Mouse (Mus musculus) kidney, postnatal 10 days (tissue): ENCODE measurements around the gene Cdk7.
A peak's percentile ranks its signal among the peaks of the same experiment; 100 is the strongest.
"Not testable (repeated sequence)": the region's sequence is repeated elsewhere in the genome, so short reads cannot be mapped to it uniquely, and the experiment has no call there.

Experiments
- DNase-seq: peaks from one replicate; pipeline ENCODE4 v3.0.0; 2021; ENCODE audit warnings: mixed read lengths

Gene Cdk7

DNA sequence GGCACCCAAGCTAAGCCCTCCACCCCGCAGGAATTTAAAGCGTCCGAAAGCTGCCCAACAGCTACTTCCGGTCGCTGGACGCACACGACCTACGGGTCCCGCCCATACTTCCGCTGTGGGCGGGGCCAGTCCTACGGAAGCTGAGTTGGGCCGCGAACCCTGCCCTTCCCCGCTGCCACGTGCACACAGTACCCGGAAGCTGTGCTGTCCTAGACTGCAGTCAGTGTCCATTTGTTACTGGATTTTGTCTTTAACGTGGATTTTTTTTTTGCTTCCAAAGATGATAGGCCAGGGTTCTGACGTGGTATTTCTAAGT is at the start of gene Cdk7:
Gene Cdk7 (minus strand): TSS at position 79 of the 316 bp plus-strand sequence.
- peak; percentile 97 for DNase-seq

DNA sequence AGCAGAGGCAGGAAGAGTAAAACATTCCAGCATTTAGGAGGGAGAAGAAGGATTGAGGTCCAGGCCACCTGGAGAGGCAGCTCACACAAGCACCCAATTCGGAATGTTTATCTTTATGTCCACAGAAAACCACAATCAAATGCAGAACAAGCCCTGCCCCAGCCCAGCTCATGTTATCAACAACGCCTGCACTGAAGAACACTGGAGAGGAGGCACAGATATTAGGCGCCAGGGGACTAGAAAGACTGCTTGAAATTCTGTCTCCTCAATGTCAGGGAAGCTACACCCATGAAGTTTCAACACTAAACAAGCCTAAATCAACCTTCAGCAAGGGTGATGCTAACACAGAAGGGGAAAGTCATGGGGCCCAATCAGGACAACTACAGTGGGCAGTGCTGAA is 46.8 kb upstream of the Cdk7 start:
- no peak for DNase-seq

DNA sequence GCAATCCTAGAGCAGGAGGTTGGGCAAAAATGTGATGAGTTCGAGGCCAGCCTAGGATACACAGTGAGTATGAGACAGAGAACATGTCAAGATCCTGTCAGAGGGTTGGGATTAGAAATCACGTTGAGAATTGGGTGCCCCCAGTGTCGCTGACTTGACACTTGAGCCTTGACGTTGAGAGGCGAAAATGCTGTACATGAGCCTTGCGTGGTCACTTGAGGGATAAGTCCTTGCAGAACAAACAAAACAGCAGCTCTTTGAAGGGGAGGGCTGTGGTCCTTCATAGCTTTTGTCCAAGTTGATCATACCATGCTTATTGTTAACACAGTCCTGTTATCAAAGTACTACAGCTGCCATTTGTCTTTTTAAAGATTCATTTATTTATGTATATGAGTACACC is 46.0 kb upstream of the Cdk7 start:
- no peak for DNase-seq

DNA sequence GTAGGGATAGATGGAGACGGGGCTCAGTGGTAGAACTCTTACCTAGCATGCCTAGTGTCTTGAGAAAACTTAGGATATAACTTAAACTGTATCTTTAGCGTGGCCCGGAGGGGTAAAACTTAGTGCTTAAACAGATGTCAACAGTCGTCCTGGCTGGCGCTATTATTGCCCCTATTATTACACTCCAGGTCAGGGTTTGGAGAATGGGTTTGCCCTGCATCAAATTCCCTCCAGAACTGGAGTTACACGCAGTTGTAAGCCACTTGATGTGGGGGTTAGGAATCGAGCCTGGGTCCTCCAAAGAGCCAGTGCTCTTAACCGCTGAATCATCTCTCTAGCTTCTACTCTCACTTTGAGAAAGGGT is 45.3 kb upstream of the Cdk7 start:
- no peak for DNase-seq

DNA sequence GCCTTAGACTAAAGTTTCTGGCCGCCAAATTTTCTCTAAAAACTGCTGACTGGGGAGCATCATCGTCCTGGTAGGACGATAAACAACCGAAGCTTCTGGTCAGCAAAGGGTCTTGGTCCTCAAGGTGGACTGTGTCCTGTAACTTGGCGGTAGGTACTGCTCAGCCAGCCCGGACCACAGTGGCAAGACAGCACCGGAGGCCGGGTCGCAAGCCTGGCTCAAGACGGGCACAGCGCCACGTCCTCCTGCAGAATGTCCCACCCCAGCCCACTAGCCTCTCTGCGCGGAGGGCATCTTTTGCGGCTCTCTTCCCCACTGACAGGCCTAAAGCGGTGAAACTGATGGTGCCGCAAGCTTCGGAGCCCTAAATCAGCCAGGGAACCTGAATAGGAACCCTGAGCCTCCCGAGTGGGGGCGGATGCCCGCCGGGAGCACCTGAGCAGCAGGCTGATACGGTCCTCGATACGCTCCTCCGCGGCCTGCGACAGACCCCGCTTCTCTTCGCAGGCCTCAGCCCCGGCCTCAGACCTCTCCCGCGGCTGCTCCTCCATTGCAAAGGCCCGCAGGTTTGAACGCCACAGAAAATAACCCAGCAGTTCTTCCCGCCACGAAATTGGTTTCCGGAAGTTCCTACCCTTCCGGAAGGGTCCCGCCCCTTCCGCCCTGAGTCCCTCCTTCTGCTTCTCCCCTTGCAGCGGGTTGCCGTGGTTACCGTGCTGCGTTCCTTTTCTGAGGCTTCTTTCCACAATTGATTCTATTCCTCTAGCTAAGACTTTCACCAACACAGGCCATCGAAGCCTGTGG is 44.7 kb upstream of the Cdk7 start, which contains the start of gene Cenph:
Gene Cenph (minus strand): TSS at position 648 of the 804 bp plus-strand sequence.
- DNase-seq: peak; percentile 92

DNA sequence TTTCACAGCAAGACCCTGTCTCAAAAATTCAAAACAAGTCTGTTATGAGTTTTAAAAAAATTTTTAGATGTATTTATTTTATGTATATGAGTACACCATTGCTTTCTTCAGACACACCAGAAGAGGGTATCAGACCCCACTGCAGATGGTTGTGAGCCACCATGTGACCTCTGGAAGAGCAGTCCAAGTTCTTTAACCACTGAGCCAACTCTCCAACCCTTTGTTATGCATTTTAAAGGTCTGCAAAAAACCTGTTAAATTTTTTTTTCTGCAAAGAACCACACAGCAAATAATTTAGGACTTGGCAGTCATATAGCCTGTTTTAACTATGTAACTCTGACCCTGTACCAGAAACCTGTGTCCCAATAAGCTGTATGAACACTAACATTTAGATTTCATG is 44.0 kb upstream of the Cdk7 start:
- no peak for DNase-seq

DNA sequence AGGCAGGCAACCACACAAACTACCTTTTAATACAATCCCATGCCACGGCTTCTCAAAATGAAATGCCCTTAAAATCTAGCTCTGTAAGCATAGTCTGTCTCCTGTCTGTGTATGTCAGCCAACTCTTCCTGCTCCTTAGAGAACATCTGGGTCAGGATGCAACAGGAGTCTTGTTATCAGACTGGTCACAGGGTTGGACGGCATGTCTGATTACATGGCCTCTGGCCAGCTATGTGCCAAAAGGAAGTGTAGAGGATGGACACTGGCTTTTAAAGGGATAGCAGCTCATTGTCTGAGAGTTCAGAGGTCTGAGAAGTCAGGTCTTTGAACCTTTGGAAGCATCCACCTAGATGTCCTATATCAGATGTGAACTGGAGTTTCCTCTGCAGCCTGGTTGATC is 24.6 kb upstream of the Cdk7 start:
- no peak for DNase-seq

DNA sequence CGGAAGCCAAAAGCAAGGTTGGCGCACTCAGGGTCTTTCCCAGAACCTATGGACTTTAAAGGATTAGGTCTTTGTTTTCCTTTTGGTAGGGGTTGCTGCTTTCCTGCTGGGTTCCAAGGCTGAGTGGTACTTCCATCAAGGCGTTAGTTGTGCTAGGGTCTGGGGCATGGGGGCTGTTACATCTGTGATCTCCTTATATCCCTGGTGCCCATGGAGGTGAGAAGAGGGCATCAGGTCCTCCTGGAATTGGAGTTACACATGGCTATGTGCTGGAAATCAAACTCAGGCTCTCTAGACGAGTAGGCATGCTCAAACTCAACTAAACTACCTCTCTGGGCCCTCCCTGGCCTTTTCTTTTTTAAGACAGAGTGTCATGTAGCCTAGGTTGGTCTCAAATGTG is 23.4 kb upstream of the Cdk7 start:
- no peak for DNase-seq

DNA sequence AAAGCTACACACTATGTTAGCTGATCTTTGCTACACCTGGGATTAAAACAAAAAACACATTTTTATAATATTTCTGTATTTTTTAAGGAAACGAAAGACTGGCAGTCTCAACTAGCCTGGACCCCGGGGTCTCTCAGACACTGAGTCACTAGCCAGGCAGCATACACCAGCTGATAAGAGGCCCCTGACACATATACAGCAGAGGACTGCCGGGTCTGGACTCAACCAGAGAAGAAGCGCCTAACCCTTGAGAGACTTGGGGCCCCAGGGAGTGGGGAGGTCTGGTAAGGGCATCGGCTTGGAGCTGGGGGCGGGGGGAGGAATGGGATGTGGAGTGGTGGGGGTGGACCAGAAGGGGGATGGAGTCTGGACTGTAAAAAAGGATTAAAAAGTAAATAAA is 22.3 kb upstream of the Cdk7 start:
- DNase-seq: no peak

DNA sequence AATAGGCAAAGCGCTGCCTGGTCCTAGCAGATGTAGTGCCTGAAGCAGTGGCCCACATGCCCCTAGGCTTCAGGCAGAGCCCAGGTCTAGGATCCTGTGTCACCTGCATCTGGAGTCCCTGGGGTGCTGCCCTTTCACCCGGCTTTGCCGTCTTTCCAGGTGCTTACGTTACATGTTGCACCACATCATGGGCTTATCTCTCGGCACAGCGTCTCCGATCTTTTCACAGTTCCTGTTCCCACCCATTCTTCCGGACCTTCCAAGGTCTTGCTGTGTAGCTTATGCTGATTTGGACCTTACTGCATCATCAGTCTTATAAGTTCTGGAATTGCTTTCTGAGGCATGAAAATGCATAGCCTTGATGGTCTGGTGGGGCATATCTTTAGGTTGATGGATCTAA is 21.8 kb upstream of the Cdk7 start:
- no peak for DNase-seq

DNA sequence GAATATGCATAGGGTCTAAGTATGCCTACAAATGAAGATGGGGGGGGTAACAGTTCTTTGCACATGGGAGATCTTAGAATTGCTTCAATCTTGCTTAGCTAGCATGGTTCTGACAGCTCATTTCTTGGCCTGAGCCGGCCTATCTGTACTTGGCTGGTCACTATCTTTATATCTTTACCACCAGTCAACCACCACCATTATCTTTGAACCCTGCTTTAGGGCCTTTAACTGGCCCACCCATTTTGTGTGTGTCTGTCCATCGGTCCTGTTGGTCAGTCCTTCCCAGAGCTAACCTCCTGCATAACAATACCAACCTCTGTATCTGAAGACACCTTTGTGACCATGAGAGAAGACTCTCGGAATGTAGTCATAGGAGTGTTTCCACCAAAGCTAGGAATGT is 20.7 kb upstream of the Cdk7 start:
- DNase-seq: no peak

DNA sequence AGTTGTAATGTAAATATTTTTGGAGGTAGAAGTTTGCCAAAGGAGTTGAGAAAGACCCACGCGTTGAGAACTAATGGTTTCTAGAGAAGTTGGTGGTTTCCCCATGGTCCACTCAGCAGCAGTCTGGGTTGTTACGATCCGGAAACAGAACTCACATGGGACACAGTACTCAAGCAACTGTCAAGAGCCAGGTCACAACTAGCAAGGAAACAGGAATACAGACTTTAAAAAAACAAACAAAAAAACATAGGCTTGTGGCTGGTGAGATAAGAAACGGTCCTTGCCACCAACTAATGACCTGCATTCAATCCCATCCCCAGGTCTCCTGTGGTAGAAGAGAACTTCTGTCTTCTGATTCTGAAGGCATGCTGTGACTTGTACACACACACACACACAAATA is 20.1 kb upstream of the Cdk7 start:
- no peak for DNase-seq

DNA sequence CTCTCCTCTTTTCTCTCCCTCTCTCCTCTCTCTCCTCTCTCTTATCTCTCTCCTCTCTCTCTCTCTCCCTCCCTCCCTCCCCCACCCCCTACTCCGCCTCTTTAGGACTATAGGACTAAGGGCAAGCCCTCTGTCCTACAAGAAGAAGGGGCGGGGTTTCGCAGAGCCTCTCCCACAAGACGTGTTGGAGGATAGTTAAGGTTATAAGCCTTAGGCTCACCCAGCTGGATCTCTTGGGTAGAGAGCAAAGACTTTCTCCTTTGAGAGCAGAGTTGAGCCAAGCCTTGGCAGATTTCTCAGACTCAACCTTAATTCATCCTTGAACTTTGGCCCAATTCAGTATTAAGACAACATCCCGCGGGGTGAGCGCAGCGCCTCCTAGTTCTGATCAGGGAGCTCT is 17.9 kb upstream of the Cdk7 start:
- DNase-seq: no peak

DNA sequence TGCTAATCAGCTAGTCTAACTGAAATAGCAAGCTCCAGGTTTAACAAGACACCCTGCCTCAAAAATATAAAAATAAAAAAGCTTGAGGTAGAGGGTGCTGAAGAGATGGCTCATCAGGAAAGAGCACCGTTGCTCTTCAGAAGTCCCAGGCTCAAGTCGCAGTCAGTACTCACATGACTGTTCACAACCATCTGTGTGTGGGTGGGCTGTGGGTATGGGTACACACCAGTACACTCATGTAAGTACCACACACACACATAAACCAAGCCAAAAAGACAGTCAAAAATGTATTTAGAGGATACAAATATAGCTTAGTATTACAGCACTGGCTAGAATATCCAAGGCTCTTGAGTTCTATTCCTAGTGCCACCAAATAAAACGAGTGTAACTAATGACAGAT is 15.4 kb upstream of the Cdk7 start:
- no peak for DNase-seq

DNA sequence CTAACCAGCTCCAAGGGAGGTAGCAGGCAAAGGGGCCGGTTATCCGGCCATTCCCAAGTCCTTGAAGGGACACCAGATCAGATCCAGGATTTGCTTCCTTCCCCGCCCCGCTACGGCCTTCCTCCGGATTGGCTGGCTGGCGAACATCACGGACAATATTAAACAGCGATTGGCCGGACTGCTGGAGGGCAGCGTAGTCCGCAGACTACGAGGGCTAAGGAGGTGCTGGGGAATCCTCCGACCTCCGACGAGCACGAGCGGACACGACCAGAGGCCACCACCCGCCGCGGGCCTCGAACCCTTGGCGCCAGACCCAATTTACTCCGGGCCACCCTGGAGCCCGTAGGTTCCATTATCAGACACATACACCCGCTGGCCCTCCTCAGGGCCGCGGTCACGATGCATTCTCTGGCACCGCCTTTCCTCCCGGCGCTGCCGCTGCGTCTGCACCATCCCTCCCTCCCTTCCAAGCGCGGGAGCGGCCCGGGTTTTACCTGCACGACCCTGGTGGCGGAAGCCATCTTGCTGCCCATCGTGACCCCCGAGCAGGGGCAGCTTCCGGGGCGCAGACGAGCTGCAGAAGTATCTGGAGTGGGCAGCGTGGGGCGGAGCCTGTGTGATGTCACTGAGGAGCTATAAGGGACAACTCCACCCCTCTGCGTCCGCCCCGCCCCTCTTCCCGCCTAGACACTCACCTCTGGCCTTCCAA is 13.5 kb upstream of the Cdk7 start, which contains the start of gene Mrps36:
Gene Mrps36 (minus strand): TSS at position 624 of the 709 bp plus-strand sequence.
- peak; percentile 96 for DNase-seq

DNA sequence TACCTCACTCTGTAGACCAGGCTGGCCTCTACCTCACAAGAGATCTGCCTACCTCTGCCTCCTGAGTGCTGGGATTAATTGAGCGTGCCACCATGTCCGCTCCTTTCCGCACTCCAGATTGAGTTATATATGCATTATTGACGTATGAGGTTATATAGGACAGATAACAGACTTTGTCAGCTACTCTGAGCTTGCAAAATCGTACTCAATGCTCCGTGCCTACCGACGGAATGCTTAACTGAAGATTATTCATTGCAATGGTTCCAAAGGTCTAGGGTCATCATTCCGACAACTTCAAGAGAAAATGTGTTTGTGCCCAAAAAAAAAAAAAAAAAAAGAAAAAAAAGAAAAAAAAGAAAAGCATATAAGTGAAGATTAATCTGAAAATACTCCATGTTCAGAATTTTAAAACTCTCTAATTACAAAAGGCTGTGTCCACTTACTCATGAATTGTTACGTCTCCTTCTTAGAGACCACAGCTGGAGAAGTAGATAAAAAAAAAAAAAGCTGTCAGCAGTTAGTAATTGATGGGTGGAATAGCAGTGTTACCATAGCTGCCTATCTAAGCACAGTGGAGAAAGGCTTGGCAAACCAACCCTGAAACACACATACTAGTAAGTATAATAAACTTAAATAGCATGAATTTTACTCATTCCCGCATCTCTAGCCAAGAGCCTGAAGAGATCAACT is 12.8 kb upstream of the Cdk7 start:
- no peak for DNase-seq

DNA sequence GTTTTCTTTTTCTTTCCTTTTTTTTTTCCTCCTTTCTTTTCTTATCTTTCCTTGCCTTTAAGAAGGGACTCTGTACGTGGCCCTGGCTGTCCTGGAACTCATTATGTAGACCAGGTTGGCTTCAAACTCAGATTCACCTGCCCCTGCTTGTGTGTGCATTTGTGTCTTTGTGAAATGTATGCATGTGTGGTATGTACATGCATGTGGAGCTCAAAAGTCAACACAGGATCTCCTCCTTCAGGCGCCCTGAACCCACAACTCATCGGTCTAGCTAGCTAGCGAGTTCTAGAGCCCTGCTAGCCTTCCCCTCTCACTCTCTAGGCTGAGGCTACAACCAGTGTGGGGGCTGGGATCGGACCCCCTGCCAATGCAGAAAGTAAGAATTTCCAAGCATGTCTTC is 12.1 kb upstream of the Cdk7 start:
- no peak for DNase-seq

DNA sequence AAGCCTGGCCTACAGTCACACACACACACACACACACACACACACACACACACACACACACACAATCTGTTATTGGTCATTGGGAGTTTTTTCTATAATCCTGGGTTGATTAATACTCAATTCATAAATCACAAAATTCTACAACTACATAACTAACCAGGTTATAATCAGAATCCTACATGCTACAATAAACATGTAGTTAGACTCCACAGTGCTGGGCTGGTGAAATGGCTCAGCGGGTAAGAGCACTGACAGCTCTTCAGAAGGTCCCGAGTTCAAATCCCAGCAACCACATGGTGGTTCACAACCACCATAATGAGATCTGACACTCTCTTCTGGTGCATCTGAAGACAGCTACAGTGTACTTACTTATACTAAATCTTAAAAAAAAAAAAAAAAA is 2.0 kb upstream of the Cdk7 start:
- DNase-seq: no peak

DNA sequence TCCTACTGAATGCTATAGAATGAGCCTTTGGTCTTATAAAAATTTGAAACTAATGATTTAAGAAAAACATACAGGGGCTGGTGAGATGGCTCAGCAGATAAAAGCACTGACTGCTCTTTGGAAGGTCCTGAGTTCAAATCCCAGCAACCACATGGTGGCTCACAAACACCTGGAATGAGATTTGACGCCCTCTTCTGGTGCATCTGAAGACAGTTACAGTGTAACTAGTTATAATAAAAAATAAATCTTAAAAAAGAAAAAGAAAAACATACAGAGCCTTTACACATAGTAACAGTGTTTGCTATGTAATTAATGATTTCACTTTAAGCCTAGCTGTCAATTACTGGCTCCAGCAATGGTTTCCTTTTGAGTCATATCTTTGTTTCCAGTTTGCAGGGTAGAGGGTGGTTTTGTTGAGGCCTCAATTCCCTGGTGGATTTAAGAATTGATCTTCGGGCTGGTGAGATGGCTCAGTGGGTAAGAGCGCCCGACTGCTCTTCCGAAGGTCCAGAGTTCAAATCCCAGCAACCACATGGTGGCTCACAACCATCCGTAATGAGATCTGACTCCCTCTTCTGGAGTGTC is 815 bp upstream of the Cdk7 start:
- DNase-seq: not testable (repeated sequence)

DNA sequence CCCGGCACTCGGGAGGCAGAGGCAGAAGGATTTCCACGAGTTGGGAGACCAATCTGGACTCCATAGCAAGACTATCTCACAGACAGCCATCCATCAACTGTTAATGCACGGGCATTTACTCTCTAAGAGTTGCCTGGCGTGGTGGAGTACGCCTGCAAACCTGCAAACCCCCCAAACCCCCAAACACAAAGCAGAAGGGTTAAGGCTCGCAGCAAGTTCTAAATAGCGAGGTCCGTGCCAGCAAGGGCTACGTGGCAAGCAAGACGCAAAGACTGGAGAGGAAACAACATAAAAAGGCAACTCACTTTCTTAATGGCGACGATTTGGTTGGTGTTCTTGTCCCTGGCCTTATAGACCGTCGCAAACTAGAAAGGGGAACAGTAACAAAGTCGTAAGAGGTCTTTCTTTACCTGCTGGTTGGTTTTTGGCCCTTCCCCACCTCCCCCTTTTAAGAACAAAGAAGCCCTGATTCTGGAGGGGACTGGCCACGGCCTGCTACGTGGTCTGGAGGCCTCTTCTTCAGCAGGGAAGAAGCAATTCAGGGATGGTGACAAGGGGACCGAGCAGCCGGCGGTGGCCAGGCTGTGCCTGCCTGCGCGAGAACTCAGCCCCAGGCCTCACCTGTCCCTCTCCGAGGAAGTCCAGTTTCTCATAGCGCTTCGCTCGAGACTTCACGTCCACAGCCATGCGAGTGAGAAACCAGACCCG is 432 bp downstream of the Cdk7 start:
- peak; percentile 34 for DNase-seq

DNA sequence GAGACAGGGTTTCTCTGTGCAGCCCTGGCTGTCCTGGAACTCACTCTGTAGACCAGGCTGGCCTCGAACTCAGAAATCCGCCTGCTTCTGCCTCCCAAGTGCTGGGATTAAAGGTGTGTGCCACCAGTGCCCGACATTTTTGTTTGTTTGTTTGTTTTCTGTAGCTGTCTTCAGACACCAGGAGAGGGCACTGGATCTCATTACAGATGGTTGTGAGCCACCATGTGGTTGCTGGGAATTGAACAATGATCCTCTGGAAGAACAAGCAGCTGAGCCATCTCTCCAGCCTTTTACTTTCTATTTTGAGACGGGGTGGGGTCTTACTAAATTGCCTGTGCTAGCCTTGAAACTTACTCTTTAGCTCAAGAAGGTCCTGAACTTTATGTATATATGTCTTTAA is 2.2 kb downstream of the Cdk7 start:
- not testable (repeated sequence) for DNase-seq

DNA sequence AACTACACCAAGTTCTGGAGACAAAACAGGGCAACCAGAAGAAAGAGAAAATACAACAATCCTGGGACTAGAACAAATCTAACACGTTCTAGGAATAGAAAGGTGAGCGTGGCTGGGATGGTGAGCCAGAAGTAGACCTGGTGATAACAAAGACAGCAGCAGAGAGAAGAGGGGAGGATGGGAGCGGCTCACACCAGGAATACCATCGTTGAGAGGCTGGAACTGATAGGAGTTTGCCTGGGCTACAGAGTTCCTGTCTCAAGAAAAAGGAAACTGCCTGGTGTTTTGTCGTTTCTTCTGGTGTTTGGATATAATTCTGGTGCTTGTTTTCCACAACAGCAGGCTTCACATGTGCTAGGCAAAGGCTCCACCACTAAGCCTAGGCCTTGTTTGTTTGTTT is 2.7 kb downstream of the Cdk7 start:
- DNase-seq: no peak

DNA sequence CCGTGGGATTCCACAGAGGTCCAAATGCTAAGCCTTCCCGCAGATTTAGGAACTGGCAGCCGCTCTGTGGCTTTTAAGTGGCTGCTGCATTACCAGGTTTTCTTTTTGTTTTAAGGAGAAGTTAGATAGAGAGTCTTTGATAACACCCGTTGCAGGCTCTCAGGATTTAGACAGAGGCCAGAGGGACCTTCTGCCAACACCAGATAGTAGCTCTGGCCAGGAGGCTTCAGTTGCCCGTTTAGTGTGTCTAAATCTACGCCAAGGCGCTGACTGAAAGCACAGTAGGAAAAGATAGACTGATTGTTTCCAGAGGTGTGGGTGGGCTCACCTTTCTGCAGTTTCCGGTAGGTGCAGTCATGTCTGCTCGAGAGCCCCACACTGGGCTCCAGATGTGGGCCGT is 5.5 kb downstream of the Cdk7 start:
- DNase-seq: no peak
